Mouse (Mus musculus) hindlimb bud, embryonic 11.5 days (tissue): ENCODE results near the gene Eif3k.
A peak's percentile ranks its signal among the peaks of the same experiment; 100 is the strongest.
"Not testable (repeated sequence)": the region's sequence is repeated elsewhere in the genome, so short reads cannot be mapped to it uniquely, and the experiment has no call there.

Experiments
- DNase-seq: peaks from one replicate; pipeline ENCODE4 v3.0.0-alpha.2; 2012; ENCODE audit warnings: low read depth, low spot score; ENCODE audit errors: extremely low spot score

Gene Eif3k

DNA sequence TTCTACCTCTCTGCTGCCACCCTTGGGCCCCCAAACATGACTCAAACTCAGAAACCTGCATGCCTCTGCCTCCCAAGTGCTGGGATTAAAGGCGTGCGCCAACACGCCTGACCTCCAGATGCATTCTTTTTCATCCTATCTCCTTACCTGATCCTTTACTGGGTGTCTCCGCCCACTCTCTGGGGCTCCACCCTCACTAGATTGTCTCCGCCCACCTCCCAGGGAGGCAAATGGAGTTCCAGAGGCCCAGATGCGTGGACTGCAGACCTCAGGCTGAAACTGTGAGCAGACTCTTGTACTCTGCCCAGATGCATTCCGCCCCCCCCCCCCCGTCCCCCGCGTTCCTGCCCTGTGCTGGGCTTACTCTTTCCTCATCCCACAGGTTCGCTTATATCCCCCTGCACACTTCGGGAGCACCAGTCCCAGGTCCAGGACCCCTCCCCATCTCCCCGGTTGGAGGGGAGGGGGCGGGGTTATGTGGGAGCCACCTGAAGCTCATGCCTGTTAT is 9.2 kb upstream of the Eif3k start:
- no peak for DNase-seq

DNA sequence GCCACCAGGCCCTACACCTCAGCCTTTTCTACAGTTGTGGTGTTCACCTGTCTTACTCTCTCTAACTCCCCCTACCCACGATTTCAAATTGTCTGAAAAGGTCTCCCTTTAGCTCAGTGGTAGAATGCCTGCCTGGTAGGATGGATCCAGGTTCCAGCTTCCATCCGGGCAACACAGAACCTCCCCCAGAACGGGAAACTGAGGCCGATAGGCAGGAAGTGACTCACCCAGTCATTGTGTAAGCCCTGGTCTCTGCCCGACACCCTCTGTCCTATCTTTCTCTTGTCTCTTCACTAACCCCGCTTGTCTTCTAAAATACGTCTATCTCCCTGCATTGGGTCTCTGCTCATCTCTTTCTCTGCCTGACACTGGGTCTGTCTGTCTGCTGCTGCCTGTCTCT is 3.5 kb upstream of the Eif3k start:
- no peak for DNase-seq

DNA sequence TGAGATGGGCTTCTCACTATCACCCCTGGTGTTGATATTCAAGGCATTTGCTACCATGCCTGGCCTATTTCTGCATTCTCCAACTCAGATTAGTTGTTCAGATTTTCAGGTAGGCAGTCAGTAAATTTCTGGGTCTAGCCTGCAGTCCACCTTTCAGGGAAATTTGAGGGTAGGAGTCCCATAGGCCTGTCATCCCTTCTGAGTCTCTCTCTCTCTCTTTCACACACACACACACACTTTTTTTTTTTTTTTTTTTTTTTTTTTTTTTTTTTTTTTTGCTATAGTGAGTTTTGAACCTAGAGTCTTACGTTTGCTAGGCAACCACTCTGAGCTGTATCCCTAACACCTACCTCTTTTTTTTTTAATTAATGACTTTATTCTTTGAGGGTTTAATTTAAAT is 2.8 kb upstream of the Eif3k start:
- DNase-seq, result no peak

DNA sequence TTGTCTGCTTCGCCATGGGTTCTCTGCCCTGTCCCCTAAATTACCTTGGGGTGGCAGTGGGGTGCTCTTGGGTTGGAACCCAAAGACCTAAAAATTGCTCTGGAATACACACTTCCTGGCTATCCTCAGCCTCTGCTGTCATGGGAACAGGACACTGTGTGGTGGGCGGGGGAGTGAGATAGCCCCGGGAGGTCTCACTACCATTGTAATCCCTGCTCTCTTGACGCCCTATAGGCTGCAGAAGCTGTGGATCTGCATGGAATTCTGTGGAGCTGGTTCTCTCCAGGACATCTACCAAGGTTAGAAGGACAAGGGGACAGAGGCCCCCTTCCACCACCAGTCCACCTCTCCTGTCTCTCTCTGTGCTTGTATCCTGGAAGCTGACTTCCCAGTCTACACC is 2.2 kb upstream of the Eif3k start:
- no peak for DNase-seq

DNA sequence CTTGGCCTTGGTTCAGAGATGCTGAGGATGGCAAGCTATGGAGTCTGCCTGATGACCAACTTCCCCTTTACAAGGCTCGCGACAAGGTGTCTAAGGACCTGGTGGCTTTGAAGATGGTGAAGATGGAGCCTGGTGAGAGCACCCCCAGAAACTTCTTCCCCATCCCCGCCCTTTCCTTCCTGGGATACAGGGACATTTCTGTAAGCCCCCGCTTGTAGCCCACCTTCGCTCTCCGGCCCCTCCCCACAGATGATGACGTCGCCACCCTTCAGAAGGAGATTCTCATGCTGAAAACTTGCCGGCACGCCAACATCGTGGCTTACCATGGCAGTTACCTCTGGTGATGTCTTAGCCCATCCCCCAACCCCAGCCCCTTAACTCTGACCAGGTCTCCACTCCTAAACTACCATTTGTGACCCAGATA is 1.5 kb upstream of the Eif3k start:
- no peak for DNase-seq

DNA sequence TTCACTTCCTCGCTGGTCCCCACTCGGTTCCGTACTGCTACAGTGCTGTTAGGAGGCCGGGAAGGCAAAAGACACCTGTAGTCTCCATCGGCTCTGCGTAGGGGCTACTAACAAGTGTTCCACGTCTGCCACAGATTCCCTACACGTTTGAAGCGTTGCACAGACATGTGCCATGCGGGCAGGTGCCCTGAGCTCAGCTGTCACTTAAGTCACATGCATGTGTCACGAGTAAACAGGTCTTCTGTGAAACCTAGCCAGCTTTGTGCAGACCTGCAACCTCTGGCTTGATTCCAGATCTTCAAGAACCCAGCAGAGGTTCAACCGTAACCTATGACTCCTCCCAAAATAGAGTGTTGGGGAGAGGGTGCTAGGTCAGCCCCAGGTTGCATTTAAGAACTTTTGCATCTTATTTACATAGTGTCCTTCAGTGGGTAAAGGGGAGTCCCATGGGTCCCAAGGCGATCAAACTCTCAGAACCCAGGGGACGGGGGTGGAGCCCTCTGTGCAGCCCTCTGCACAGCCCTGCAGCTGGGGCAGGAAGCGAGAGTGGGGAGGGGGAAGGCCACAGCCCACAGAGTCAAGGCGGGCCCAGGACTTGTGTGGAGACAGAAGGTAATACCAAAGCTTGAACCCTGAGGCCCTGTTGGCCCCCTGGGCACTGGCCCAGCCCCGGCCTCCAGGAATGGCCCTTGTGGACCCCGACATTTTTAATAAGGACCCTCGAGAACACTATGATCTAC is 780 bp upstream of the Eif3k start:
- DNase-seq, result no peak

DNA sequence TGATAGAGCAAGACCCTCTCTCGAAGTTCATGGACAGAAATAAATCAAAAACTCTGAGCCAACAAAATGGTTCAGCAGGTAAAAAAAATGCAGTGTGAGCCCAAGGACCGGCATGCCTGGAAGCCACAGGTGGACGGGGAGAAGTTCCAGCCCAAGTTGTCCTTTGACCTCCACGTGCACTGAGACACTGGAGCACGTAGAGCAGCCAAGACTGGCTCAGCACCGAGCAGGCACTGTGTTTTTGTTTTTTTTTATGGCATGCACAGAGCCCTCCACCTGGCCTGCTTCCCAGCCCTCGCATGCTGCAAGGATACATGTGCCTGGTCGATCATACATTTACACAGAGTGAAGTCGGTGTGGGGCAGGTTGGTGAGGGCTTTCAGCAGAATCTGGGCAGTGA is 4.1 kb downstream of the Eif3k start:
- DNase-seq, result no peak

DNA sequence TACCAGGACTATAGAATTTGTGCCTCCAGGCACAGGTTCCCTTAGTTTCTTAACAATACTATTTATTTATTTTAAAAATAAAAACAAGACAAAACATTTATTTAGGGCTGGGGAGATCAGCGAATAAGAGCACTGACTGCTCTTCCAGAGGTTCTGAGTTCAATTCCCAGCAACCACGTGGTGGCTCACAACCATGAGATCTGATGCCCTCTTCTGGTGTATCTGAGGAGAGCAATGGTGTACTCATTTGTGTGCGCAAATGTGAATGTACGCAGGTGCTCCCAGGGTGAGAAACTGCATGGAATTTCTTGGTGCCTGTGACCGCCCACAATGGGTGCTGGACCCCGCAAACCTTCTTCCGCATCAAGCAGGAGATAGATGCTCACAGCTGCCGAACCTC is 8.6 kb downstream of the Eif3k start:
- DNase-seq, result no peak

DNA sequence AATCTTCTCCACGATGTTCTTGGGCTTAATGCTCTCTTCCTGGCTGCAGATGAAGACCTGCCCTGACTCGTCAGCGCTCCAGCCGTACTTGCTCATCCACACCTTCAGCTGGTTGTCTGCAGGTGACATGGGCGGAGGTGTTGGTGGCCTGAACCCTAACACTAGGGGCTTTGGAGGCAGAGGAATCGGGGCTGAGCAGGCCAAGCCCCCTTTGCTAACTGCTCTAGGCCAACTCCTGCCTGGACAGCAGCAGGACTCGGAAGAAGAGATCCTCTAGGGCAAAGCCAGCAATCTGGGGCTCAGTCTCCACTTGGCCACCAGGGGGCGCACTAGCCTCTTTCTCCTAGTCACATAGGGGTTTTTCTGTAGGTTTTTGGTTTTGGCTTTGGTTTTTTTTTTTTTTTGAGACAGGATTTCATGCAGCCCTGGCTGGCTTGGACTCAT is 9.1 kb downstream of the Eif3k start:
- DNase-seq, result no peak

DNA sequence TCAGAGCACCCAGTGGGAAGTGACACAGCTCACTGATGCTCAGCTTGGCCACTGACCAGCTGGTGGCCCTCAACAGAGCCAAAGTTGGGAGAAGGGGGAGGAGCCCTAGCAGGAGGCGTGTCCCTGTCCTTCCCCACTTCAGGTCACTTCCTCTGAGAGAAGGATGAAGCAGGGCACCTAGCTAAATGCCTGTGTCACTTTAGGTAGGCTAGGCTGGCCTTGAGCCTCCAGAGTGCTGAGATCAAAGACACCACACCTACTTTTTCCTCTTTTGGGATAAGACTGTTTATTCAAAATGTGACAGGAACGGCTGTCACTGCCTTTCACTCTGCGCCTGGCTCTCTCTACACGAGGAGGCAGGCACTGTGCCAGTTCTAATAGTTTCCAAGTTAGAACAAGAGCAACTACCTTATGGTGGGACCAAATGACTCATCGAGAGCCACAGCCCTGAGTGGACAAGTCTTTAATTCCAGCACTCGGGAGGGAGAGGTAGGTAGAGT is 9.8 kb downstream of the Eif3k start:
- DNase-seq, result no peak

DNA sequence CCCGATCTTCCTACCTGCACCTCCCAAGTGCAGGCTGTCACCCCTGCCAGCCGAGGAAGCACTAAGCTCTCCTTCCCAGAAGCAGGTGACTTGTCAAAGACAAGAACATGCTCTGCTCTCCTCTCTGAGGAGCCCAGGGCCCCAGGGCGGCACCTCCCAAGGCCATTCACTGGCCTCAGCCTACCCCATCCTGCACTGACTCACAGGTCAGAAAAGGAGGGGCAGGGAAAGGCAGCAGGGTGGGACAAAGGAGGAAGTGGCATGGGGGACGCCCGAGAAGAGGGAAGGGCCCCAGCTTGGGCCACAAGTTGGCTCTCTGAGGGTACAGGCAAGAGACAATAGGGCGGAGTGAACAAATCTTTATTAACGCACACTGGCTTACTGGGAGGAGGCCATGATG is 10.6 kb downstream of the Eif3k start:
- no peak for DNase-seq

DNA sequence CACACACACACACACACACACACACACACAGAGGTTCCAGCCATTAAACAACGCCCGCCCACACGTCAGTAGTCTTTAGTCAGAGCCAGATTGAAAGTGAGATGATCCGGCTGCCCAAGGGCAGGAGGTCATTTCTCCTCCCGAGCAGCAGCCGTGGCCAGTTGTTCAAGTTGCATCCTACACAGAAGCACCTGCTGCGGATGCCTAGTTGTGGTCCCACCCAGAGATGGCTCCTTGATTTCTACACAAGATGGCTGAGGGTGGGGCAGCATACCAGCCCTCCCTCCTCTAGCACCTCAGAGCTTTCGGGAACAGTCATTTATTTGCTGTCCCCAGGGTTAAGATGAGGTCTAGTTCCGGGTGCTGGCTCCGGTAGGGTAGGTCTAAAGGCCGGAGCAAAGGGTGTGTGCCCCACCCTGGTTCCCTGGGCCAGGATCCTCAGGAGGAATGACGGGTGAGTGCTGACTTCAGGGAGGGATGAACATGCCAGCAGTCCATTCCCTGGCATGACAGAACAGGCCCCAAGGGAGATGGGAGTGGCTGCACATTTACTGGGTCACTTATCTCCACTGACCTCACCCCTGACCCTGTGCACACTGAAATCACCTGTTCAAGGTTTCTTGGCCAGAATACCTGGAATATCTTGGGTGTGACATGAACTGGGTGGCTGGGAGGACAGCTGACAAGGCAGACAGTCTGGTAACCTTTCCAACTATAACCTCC is 11.8 kb downstream of the Eif3k start:
- no peak for DNase-seq

DNA sequence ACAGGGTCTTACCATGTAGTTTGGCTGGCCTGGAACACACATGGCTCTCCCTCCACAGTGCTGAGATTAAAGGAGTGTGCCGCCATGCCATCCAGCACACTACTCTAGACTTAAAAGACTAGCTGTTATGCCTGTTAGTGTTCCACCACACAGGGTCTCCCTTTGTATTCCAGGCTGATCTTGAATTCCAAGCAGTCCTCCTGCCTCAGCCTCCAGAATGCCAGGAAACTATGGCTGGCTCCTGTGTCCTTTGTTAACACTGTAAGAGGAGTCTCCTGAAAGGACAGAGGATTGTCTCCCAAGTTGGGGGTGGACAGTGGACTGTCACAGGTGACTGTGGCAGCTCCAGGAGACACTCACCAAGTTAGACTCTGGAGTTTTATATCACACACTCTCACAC is 12.4 kb downstream of the Eif3k start:
- DNase-seq, result no peak

DNA sequence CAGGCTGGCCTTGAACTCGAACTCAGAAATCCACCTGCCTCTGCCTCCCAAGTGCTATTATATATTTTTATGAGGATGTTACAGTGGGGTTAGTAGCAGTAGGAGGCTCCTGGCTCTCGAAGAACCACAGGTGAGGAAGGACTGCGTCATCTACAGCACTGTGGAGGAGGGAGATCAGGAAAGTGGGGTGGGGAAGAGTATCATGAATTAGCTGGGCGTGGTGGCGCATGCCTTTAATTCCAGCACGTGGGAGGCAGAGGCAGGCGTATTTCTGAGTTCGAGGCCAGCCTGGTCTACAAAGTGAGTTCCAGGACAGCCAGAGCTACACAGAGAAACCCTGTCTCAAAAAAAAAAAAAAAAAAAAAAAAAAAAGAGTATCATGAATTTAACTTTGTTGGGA is 13.5 kb downstream of the Eif3k start:
- not testable (repeated sequence) for DNase-seq

DNA sequence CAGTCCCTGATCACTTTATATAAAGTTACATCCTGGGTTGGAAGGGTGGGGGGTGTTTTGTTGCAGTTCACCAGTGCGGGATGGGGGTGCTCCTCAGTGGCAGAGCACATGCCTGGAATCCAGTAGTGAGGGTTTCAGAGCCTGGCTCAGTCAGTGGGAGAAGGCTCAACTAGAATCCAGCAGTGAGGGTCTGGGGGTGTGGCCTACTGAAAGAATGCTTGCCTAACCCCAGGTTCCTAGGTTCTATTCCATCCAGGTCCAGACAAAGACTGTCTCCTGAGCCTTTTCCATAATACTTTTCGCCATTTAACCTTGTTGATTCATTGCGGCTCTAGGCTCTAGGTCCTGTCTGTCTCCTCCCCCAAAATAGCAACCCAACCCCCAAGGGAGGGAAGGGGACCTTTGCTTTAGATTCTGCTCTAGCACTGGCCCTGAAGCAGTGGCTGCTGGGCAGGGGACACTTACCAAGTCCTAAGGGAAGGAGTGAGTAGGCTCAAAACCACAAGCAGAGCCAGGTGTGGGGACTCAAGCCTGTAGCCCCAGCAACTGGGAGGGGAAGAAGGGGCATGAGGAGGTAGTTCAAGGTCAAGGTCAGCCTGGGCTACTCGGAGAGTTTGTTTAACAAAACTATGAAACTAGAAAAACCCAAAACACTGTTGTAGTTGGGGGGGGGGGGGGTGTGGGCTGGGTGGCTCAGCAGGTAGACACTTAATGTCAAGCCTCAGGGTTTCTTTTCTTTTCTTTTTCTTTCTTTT is 14.7 kb downstream of the Eif3k start:
- DNase-seq, result no peak

DNA sequence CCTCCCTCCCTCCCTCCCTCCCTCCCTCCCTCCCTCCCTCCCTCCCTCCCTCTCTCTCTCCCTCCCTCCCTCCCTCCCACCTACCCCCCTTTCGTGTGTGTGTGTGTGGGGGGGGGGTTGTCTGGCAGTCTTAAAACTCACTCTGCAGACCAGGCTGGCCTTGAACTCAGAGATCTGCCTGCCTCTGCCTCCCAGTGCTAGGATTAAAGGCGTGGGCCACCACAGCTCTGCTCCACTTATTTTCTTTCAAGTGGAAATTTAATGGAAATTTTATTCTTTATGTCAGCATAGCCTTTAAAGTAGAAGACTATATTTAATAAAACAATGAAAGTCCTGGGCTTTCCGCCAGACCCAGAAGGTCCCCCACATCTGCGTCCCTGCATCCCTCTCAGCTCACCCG is 15.5 kb downstream of the Eif3k start:
- no peak for DNase-seq

DNA sequence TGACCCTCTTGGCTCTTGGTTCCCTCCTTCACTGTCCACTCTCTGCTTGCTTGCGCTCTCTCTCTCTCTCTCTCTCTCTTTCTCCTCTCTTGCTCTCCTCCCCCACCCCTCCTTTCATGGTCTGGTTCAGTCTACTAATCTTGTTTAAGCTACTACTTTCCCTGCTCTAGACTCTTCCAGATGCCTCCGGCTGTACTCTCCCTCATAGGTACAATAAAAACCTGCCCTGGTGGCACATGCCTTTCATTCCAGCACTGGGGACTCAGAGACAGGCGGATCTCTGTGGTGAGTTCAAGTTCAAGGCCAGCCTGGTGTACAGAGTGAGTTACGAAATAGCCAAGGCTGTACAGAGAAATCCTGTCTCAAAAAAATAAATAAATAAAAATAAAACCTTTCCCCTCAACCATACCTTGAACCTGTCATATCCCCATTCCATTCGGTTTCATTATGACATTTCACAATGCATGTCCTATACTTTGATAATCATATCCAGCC is 16.3 kb downstream of the Eif3k start:
- DNase-seq, result no peak

DNA sequence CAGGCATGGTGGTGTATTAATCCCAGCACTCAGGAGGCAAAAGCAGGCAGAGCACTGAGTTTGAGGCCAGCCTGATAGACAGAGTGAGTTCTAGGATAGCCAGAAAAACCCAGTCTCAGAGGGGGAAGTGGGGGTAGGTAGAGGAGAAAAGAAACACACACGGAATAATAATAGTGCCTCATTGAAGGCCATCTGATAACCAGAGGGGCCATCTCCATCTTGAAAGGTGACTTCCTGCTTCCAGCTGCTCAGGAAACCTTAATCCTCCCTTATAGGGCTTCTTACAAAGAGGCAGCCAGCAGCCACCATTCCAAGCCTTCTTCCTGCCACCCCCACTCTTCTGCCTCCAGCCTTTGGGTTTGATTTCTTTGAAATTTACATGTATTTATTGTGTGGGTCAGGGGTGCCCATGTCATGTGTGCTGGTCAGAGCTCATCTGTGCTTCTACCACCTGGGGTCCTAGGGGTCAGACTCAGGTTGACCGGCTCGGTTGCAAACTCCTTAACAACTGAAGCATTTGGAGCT is 18.2 kb downstream of the Eif3k start:
- DNase-seq, result no peak

DNA sequence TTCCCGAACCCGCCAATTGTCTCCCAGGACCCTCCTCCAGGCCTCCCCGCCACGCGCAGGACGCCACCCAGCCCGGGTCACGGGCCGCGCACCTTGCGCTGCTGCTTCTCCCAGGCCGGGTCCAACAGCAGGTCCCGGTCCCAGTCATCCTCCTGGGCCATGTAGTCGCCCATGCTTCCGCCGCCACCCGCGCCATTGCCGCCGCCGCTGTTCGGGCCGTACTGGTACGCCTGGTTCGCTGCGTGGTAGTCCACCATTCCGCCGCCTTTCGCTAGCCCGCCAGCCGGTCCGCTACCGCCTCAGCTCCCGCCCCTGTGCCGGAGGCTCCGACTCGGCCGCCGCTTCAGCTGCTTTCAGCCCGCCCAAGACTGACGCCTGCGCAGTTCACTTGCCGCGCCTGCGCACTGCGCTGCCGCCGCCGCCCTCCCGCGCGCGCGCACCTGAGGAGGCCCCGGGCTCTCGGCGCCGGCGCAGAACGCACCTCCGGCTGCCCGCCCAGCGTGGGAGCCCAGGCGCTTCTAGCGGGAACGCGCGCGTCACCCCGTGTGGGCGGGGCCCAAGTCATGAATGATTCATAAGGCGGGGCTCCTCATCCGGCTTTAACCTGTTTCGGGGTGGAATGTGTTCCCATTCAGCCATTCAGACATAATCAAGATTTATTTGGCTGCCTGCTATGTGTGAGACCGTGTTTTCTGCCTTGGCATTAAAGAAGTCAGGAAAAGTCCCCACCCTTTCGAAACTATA is 19.6 kb downstream of the Eif3k start, which contains the start of gene Actn4:
Gene Actn4, minus strand, starts transcription at position 414 of the 744 bp plus-strand sequence.
- DNase-seq, result peak; percentile 83

DNA sequence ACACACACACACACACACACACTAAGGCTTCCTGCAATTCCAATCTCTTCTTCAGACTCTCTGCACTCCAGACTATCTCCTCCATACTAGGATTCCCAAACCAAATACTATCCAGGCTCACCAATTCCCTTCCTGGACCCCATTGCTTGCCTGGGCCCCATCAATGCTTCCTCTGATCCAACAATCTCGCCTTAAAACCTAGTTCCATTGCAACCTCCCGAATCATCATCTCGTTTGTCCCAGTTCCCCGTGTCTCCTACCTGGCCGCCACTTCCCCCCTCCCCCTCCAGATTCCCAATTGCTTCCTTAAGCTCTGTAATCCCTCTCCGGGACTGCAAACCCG is 20.1 kb downstream of the Eif3k start:
- no peak for DNase-seq
